Mouse (Mus musculus) stomach, postnatal 0 days (tissue): ENCODE measurements around the gene Foxred1.

ENCODE experiments used
- CTCF ChIP-seq: IDR thresholded peaks from 2 replicates; pipeline ENCODE4 v1.5.1; 2016; ENCODE audit warnings: antibody characterized with exemption, low read depth, mild to moderate bottlenecking, moderate library complexity
- EP300 ChIP-seq: optimal IDR thresholded peaks from 2 replicates; pipeline ENCODE3; 2016; ENCODE audit warnings: antibody characterized with exemption

DNA sequence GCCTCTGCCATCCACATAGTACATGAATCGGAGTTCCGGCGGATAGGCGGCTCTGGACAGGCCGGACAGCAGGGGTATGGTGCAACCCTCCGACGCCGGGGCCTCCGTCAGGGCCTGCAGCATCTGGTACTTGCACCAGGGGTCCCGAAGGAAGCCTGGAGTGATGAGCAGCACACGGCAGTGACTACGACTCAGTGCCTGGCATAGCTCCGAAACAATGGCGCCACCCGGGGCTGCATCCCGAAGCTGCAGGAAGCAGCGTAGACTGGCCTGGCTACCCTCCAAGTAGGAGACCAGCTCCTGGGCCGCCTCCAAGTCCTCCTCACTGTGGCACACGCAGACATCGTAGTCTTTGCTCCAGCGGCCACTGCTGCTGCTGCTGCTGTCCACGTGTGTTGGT, 22.2 kb downstream of the Foxred1 start:
- TF ChIP-seq CTCF (no peak; the same call in 1 of the 2 replicates), EP300 (no peak)
